Mouse (Mus musculus) lung, postnatal 0 days (tissue): ENCODE results near the gene Phyh. TPM values are rescaled to one million over a fixed set of nuclear protein-coding genes. Genes with fewer than 3 reads are reported as not detected.

Experiments used
- ATAC-seq: fragments of 200-750 bp; cut with Nextera tagmentation; 2 replicates; pipeline ENCODE4 v1.8.0; 2017; ENCODE audit warnings: moderate library complexity
- DNase-seq: peaks from one replicate; pipeline ENCODE4 v3.0.0-alpha.2; 2016; ENCODE audit warnings: low spot score
- H3K27ac ChIP-seq: fragments of 300-500 bp; sonication (generic); 2 replicates; pipeline ENCODE4 v1.5.1; 2014; ENCODE audit warnings: antibody characterized with exemption, mild to moderate bottlenecking, low read length, mixed read lengths
- H3K27me3 ChIP-seq: fragments of 300-500 bp; sonication (generic); replicated peaks from 2 replicates; pipeline ENCODE4 v1.6.1; 2014; ENCODE audit warnings: low read length, mixed read lengths; ENCODE audit not compliant: insufficient read depth
- H3K36me3 ChIP-seq: fragments of 300-500 bp; sonication (generic); 2 replicates; pipeline ENCODE4 v1.6.1; 2014; ENCODE audit warnings: low read length, mixed read lengths; ENCODE audit not compliant: insufficient read depth
- H3K4me1 ChIP-seq: fragments of 300-500 bp; sonication (generic); 2 replicates; pipeline ENCODE4 v1.6.1; 2014; ENCODE audit warnings: antibody characterized with exemption, low read depth, low read length, mixed read lengths; ENCODE audit not compliant: insufficient read depth
- H3K4me2 ChIP-seq: fragments of 300-500 bp; sonication (generic); replicated peaks from 2 replicates; pipeline ENCODE4 v1.6.1; 2014; ENCODE audit warnings: low read depth, mild to moderate bottlenecking, low read length, moderate library complexity, mixed read lengths
- H3K4me3 ChIP-seq: fragments of 300-500 bp; sonication (generic); 2 replicates; pipeline ENCODE4 v1.5.1; 2014; ENCODE audit warnings: low read depth, low read length
- H3K9ac ChIP-seq: fragments of 300-500 bp; sonication (generic); replicated peaks from 2 replicates; pipeline ENCODE4 v1.6.1; 2014; ENCODE audit warnings: low read depth, mild to moderate bottlenecking
- H3K9me3 ChIP-seq: fragments of 300-500 bp; sonication (generic); 2 replicates; pipeline ENCODE4 v1.6.1; 2016; ENCODE audit warnings: low read length, mixed read lengths
- CTCF ChIP-seq: IDR thresholded peaks from 2 replicates; pipeline ENCODE4 v1.5.1; 2016; ENCODE audit warnings: antibody characterized with exemption, mild to moderate bottlenecking
- EP300 ChIP-seq: IDR thresholded peaks from 2 replicates; pipeline ENCODE4 v1.6.1; 2016; ENCODE audit warnings: antibody characterized with exemption, mild to moderate bottlenecking, control low read depth
- WGBS: fragments of 180-500 bp; shearing (Covaris S2); extraction: QIAGEN DNeasy Blood & Tissue Kit; methylation state at CpG from one replicate; pipeline ENCODE4 v1.1.7; 2014; 5-methylcytosine and 5-hydroxymethylcytosine counted together
- polyA plus RNA-seq: library from polyadenylated mRNA; unstranded; fragments of >200 nt; fragmentation: Nextera tagmentation; extraction: Ambion mirVana; gene quantifications from 2 replicates; pipeline ENCODE4 v1.2.1, GENCODE M21; 2015

Phyh gene
- polyA plus RNA-seq, 1 experiment from 2014 or later, result 76.5 TPM

DNA sequence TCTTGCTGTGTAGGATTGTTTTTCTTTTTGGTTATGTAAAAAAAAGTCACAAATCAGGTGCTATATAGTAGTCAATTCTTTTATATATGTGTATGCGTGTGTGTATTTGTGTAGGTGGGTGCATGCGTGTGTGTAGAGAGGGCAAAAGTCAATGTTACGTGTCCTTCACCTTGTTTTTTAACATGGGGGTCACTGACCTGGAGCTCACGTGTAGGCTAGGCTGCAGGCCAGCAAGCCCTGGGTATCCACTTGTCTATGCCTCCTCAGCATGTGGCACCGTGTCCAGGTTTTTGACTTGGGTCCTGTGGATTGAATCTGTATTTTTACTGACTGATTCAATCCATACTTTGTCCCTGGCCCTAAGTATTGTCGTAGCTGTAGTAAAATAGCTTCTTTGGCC is 18.2 kb upstream of the Phyh start:
- Histone ChIP-seq H3K4me1 (no peaks in the 10 kb centered on the region), H3K4me3 (no peak overlapping the region), H3K27ac (no peak overlapping the region), H3K9ac (no peak overlapping the region), H3K9me3 (no peaks in the 10 kb centered on the region), H3K27me3 (no peaks in the 10 kb centered on the region), H3K4me2 (no peak overlapping the region), H3K36me3 (peaks cover 5% of the 10 kb centered on the region; the same call in 1 of the 2 replicates)
- DNase-seq (no peak), ATAC-seq (no peak)
- TF ChIP-seq EP300, result no peak
- TF ChIP-seq CTCF, result no peak
- WGBS, result 76% methylated on average over 6 of the region's 6 CpGs

DNA sequence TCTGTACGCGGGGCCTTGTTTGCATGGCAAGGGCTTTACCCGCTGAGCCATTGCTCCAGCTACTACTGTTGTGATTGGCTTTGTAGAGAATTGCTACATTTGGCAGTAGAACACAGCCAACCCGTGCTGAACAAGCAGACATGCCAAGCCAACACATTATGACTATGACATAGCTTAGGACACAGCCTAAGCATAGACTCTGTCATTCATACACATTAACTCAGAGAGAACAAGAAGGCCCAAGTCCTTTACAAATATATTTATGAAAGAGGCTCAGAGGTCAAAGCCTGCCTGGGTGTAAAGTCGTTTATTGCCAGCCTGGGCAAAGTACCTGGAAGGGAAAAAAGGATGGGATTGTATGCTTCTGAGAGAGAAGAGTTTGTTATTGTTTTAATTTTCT is 16.5 kb upstream of the Phyh start:
- 88% methylated on average over 5 of the region's 5 CpGs for WGBS
- Histone ChIP-seq H3K36me3 (peaks cover 8% of the 10 kb centered on the region; the same call in 1 of the 2 replicates), H3K4me2 (no peak overlapping the region), H3K9ac (no peak overlapping the region), H3K4me3 (no peak overlapping the region), H3K4me1 (no peaks in the 10 kb centered on the region; the same call in 1 of the 2 replicates), H3K27me3 (no peaks in the 10 kb centered on the region), H3K9me3 (no peaks in the 10 kb centered on the region), H3K27ac (no peak overlapping the region)
- no peak for DNase-seq
- no peak for TF ChIP-seq EP300
- TF ChIP-seq CTCF, result no peak
- peak; percentile 25; the same call in 1 of the 2 replicates for ATAC-seq

DNA sequence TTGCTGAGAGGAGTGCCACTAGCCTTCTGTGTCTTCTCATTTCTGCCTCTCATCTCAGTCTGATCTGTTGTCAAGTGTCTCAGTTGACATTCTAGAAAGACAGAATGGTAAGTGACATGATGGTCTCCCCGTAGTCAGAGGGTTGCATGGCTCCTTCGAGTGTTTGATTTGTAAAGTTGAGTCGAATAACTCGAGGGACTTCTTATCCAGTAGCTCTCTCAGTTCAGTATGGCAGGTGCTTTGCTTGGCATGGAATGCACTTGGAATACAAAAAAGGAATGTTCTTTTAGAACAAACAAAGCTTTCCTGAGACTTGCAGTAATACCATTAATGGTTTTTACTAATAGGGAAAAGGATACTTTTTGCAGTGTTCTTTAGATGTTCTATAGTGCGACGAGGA is 11.7 kb upstream of the Phyh start:
- Histone ChIP-seq H3K4me1 (no peaks in the 10 kb centered on the region; the same call in 1 of the 2 replicates), H3K9ac (no peak overlapping the region), H3K4me2 (no peak overlapping the region), H3K27me3 (no peaks in the 10 kb centered on the region), H3K36me3 (peaks cover 3% of the 10 kb centered on the region; the same call in 1 of the 2 replicates), H3K27ac (peak overlapping the region; percentile 16; the same call in 1 of the 2 replicates), H3K9me3 (no peaks in the 10 kb centered on the region), H3K4me3 (no peak overlapping the region)
- DNase-seq (peak; percentile 75), ATAC-seq (peak; percentile 60; the same call in 1 of the 2 replicates)
- no peak for TF ChIP-seq CTCF
- TF ChIP-seq EP300, result peak; percentile 83
- WGBS, result 57% methylated on average over 6 of the region's 6 CpGs

DNA sequence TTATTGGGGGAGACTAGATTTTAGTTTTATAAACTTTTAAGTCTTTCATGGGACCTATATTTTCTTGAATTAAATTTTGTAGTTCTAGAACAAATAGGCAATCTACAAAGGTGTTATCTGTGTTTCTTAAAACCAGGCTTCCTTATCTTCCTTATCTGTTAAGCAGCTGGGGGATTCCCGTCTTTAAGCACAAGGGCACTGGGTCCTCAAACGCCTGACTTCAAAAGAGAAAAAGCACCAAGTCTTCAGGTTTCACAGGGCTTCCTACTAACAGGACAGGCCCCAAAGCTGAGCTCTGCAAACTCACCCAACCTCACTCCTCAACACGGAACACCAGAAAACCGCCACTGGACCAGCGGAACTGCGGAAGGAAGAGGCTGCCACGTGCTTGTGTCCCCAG is 10.9 kb upstream of the Phyh start:
- TF ChIP-seq CTCF, result no peak
- no peak for TF ChIP-seq EP300
- no peak overlapping the region for H3K9ac ChIP-seq
- H3K36me3 ChIP-seq, result peaks cover 3% of the 10 kb centered on the region; the same call in 1 of the 2 replicates
- no peak overlapping the region for H3K4me3 ChIP-seq
- no peaks in the 10 kb centered on the region; the same call in 1 of the 2 replicates for H3K4me1 ChIP-seq
- ATAC-seq (no peak), DNase-seq (no peak)
- H3K9me3 ChIP-seq, result no peaks in the 10 kb centered on the region
- WGBS, result 47% methylated on average over 7 of the region's 7 CpGs
- H3K27ac ChIP-seq, result peak overlapping the region; percentile 77
- H3K4me2 ChIP-seq, result no peak overlapping the region
- no peaks in the 10 kb centered on the region for H3K27me3 ChIP-seq

DNA sequence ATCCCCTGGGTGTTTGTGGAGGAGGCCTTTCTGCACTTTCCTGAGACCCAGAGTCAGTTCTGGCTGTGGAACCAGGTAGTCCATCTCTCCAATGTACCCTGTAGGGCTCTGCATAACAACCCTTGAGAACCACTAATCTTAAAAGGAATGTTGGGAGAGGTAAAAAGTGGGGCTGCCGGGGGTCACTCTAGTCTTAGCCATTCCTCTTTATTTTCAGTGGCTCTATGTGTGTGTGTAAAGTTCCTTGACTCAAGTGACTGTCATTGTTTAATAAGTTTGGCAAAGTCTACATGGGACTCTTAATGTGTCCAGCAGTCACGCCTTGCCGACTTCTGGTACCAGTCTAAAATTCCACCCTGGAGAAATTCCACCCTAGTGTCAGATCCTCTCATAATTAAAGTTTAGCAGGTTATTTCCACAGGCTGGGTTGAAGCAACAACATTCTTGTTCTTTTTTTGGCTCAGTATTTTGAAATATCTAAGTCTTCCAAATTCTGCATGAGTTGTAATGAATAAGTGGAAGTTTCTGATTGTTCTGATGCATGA is 10.0 kb upstream of the Phyh start:
- WGBS, result 61% methylated on average over 3 of the region's 3 CpGs
- no peaks in the 10 kb centered on the region for H3K27me3 ChIP-seq
- peak overlapping the region; percentile 77; the same call in 1 of the 2 replicates for H3K27ac ChIP-seq
- DNase-seq, result peak; percentile 79
- no peak overlapping the region for H3K4me3 ChIP-seq
- ATAC-seq, result peak; percentile 93
- H3K9ac ChIP-seq, result no peak overlapping the region
- H3K36me3 ChIP-seq, result peaks cover 3% of the 10 kb centered on the region; the same call in 1 of the 2 replicates
- no peak overlapping the region for H3K4me2 ChIP-seq
- TF ChIP-seq EP300, result peak; percentile 86
- no peak for TF ChIP-seq CTCF
- H3K9me3 ChIP-seq, result no peaks in the 10 kb centered on the region
- H3K4me1 ChIP-seq, result no peaks in the 10 kb centered on the region; the same call in 1 of the 2 replicates

DNA sequence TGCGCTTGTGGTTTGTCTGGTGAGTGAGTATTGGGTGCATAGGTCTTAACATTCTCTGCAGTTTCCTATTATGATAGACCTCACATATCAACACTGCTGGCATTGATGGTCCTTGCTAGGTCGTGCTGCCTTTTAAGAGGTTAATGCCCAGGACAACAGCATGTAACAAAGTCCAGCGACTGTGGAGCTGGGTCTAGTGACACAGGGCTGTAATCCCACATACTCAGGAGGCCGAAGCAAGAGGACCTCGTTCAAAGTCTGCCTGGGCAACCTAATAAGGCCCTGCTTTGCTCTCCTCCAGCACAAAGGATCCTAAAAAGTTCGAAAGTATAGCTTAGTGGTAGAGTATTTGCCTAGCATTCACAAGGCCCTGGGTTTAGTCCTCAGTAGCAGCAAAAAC is 8.9 kb upstream of the Phyh start:
- Histone ChIP-seq H3K27ac (0 out of 2 replicates have a peak overlapping the region, but pooled peaks have one; percentile 11), H3K4me2 (no peak overlapping the region), H3K9me3 (no peaks in the 10 kb centered on the region), H3K36me3 (peaks cover 3% of the 10 kb centered on the region; the same call in 1 of the 2 replicates), H3K9ac (no peak overlapping the region), H3K27me3 (no peaks in the 10 kb centered on the region), H3K4me3 (no peak overlapping the region), H3K4me1 (no peaks in the 10 kb centered on the region; the same call in 1 of the 2 replicates)
- TF ChIP-seq CTCF (no peak), EP300 (no peak)
- ATAC-seq (no peak), DNase-seq (no peak)
- 61% methylated on average over 6 of the region's 6 CpGs for WGBS
